Mouse (Mus musculus): ENCODE measurements around the gene Mkrn3. TPM values are rescaled to one million over a fixed set of nuclear protein-coding genes. Genes with fewer than 3 reads are reported as not detected.

Gene Mkrn3
- 0.39 TPM in 1 of 3 replicates, not detected in the others for total RNA-seq (2017)

GRCm38 (mm10) chr7:62419493-62420360, at the start of gene Mkrn3:
TSS of gene Mkrn3 (minus strand) at chr7:62420139.
- no peak for ATAC-seq (replicated peaks; ENCODE audit: insufficient number of reproducible peaks, low FRiP score, low TSS enrichment, poor library complexity, severe bottlenecking)

- ATAC-seq (replicated peaks; ENCODE audit: insufficient number of reproducible peaks, low FRiP score, low TSS enrichment, poor library complexity, severe bottlenecking): no peak
These were observed 44.2 kb upstream of the Mkrn3 start, which contains the start of gene Peg12 for GRCm38 (mm10) chr7:62463878-62464755. TSS of gene Peg12 (minus strand) at chr7:62464510.

GRCm38 (mm10) chr7:62463007-62463877, 43.3 kb upstream of the Mkrn3 start:
- no peak for ATAC-seq (replicated peaks; ENCODE audit: insufficient number of reproducible peaks, low FRiP score, low TSS enrichment, poor library complexity, severe bottlenecking)

DNA sequence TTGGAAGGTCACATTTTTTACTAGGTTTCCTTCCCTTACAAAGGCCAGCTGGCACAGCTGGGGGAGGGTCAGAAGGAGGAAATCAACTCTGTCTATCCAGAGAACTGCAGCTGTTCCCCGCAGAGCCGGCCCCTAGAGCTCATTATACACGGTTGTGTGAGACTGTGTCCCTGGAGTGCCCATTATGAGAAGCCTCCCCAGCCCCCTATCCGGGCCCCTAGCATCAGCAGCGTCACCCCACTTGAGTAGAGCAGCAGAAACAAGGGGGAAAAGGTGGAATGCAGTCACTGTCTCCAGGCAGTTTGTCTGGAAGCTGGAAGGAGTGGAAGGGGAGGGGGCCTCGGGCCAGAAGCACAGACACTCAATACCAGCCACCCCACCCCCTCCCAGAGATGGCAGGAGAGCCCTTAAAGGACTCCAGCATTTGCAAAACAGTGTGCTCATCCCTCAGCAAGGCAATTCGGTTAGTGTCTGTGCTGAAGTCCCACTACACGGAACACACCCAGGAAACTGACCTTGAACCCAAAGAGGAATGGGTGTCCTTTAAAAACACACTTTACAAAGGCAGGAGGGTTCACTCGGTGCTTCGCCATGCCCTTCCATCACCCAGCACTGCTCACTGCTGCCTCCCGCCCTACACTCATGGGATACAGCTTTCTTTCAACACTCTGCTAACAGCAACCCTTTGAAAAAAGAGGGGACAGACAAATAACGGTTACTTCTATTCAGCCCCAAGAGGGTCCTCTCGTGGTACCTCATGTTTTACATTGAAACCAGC, 42.5 kb upstream of the Mkrn3 start:
- no peak for ATAC-seq (replicated peaks; ENCODE audit: insufficient number of reproducible peaks, low FRiP score, low TSS enrichment, poor library complexity, severe bottlenecking)

DNA sequence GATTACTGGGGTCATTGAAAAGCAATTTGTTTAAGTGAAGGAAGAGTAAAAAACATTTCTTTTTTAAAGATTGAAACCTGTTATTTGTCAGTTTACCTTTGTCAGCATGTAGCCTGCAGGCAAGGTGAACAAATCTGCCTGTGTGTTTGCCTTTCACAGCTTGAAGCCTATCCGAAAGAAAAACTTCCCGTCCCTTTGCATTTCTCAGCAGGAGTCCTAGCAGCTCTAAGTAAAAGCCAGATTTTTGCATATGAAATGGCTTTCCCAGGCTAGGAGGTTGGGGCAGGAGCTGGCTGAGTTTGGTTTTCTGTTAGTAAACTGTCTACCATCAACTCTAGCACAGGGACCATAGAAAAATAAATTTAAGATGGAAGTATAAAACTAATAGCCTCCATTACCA, 32.4 kb upstream of the Mkrn3 start:
- no peak for ATAC-seq (replicated peaks; ENCODE audit: insufficient number of reproducible peaks, low FRiP score, low TSS enrichment, poor library complexity, severe bottlenecking)

DNA sequence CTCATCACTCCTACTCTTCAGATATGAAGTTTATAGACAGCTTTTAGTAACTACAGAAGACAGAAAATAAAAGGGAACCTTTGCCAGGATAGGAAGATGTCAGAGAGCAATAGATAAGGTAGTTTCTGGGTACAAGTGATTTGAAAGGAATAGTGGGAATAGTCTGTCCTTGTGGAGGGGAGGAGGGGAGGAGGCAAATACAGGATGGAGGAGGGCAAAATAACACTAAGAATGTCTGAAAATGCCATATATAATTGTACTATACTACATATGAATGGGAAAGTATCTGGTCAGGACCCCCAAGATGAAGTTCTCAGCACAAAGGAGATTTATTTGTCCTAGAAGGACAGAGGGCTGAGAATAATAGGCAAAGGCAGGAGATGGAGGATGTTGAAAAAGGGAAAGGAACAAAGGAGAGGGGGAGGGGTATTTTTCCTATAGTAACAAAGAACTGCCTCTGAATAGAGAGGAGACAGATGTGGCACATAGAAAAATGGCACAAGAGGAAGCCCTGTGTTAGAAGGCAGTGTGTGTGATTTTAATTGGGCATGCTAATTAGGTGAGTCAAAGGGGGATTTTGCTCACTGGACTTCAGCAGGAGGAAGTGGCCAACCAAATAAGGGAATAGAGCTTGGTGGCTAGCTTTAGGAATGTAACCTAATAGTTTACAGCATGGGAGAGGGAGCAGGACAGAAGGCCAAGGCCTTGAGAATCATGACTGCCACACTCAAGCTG, 25.7 kb upstream of the Mkrn3 start:
- ATAC-seq (replicated peaks; ENCODE audit: insufficient number of reproducible peaks, low FRiP score, low TSS enrichment, poor library complexity, severe bottlenecking): no peak

DNA sequence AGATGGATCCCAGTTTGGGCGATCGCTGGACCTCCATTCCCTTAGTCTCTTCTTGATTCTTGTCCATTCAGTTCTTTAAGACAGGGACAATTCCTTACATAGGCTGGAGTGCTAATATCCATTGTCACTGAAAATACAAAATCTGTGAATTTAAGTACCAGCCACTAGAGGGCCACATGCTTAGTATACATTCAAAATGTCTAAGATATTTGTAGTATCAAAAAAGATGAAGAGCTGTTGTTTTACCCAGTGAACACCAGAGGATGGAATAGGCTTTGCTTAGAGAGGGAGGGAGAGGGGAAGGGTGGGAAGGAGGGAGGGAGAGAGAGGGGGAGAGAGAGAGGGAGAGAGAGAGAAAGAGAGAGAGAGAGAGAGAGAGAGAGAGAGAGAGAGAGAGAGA, 16.5 kb upstream of the Mkrn3 start:
- ATAC-seq (replicated peaks; ENCODE audit: insufficient number of reproducible peaks, low FRiP score, low TSS enrichment, poor library complexity, severe bottlenecking): no peak

GRCm38 (mm10) chr7:62433243-62433642, 13.3 kb upstream of the Mkrn3 start:
- ATAC-seq (replicated peaks; ENCODE audit: insufficient number of reproducible peaks, low FRiP score, low TSS enrichment, poor library complexity, severe bottlenecking): no peak

DNA sequence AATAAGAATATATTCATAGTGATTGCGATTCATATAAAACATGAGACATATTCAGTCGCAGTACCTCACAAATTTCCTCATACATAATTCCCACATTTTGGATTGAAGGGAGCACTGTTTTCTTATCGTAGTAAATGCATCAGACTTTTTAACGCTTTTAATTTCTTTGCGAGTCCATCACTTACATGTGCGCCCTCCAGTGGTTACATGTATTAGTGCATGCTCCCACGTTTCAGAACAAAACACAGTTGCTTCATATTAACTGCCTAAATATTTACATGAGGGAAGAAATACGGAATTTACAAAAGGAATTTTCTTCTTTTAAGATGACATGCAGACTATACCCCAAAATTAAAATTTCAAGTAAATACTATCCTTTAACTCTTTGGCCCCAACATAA, 8.4 kb upstream of the Mkrn3 start:
- ATAC-seq (replicated peaks; ENCODE audit: insufficient number of reproducible peaks, low FRiP score, low TSS enrichment, poor library complexity, severe bottlenecking): no peak

DNA sequence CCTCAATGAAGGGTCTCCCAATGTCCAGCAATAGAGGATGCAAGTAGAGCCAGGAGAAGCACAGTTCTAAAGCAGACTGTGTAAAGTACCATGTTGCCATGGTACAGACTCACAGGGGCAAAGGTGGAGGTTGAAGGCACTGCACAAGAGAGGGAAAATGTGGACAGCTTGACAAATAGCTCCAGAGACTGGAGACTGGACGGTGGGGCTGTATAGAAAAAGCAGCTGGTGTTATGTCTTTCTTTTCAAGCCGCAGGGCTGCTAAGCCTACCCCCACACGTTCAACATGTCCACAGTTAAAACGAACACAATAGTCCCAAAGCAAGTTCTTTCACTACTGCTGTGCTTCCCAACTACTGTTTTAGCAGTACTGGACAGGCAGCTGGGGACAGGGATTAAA, 3.3 kb upstream of the Mkrn3 start:
- no peak for ATAC-seq (replicated peaks; ENCODE audit: insufficient number of reproducible peaks, low FRiP score, low TSS enrichment, poor library complexity, severe bottlenecking)

GRCm38 (mm10) chr7:62420566-62420965, 627 bp upstream of the Mkrn3 start:
- ATAC-seq (replicated peaks; ENCODE audit: insufficient number of reproducible peaks, low FRiP score, low TSS enrichment, poor library complexity, severe bottlenecking): no peak

GRCm38 (mm10) chr7:62419105-62419492, 840 bp downstream of the Mkrn3 start:
- ATAC-seq (replicated peaks; ENCODE audit: insufficient number of reproducible peaks, low FRiP score, low TSS enrichment, poor library complexity, severe bottlenecking): no peak

GRCm38 (mm10) chr7:62418346-62418745, 1.6 kb downstream of the Mkrn3 start:
- ATAC-seq (replicated peaks; ENCODE audit: insufficient number of reproducible peaks, low FRiP score, low TSS enrichment, poor library complexity, severe bottlenecking): no peak

DNA sequence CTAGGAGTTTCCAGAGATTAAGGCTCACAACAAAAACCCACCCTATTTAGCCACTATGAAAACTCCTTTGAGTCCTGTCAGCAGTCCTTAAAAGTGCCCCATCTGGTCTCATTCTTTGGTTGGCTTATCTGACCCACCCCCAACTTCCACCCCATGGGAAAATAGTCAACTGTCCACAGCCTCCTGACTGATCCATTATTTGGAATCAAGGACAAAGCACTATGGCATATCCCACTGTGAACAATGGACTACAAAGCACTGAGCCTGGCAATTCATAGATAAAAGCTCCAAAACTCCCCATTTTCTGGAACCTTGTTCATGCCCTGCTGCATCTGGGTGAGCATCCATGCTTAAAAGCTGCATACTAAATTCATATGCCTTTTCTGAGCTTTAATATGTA, 3.8 kb downstream of the Mkrn3 start:
- no peak for ATAC-seq (replicated peaks; ENCODE audit: insufficient number of reproducible peaks, low FRiP score, low TSS enrichment, poor library complexity, severe bottlenecking)

- no peak for ATAC-seq (replicated peaks; ENCODE audit: insufficient number of reproducible peaks, low FRiP score, low TSS enrichment, poor library complexity, severe bottlenecking)
These were observed 4.7 kb downstream of the Mkrn3 start for GRCm38 (mm10) chr7:62415222-62415621.

- ATAC-seq (replicated peaks; ENCODE audit: insufficient number of reproducible peaks, low FRiP score, low TSS enrichment, poor library complexity, severe bottlenecking): no peak
These were observed 12.1 kb downstream of the Mkrn3 start for GRCm38 (mm10) chr7:62407803-62408202.

GRCm38 (mm10) chr7:62406573-62407050, 13.3 kb downstream of the Mkrn3 start:
- no peak for ATAC-seq (replicated peaks; ENCODE audit: insufficient number of reproducible peaks, low FRiP score, low TSS enrichment, poor library complexity, severe bottlenecking)
